Mouse (Mus musculus) Muller cell, postnatal 12 days (primary cell): ENCODE measurements at regions not wholly inside any gene's neighbourhood (a gene's known extent, or its start where the extent isn't known, plus 50 kb on each side); places are given as distances from the start of the nearest gene placed in this dataset.

Experiments used
- DNase-seq: peaks from one replicate; pipeline ENCODE4 v3.0.0-alpha.2; 2015; ENCODE audit errors: inconsistent ontology term

GRCm38 (mm10) chrX:52668679-52669078 is 54.9 kb upstream of the Gpc3 start:
- no peak for DNase-seq

- DNase-seq: peak; percentile 23
These were observed 65.3 kb upstream of the Gpc3 start for GRCm38 (mm10) chrX:52679045-52679444.

- no peak for DNase-seq
These were observed 80.6 kb upstream of the Gpc3 start for GRCm38 (mm10) chrX:52694392-52694791.

GRCm38 (mm10) chrX:52699615-52700014 is 85.9 kb upstream of the Gpc3 start:
- DNase-seq: no peak

- no peak for DNase-seq
These were observed 73.5 kb upstream of the Ccdc160 start for GRCm38 (mm10) chrX:52717495-52717894.

- DNase-seq: no peak
These were observed 52.9 kb upstream of the Ccdc160 start for GRCm38 (mm10) chrX:52738116-52738515.
